Mouse (Mus musculus): Measurements from ENCODE around the gene Aven. TPM values are rescaled to one million over a fixed set of nuclear protein-coding genes. Genes with fewer than 3 reads are reported as not detected.
A peak's percentile ranks its signal among the peaks of the same experiment; 100 is the strongest.

Gene Aven
- polyA plus RNA-seq, 1 experiment from 2014 or later, result 4.7 TPM

- DNase-seq (ENCODE audit: low spot score), result no peak
- Histone ChIP-seq H3K4me3 (no peak overlapping the region), H3K9me3 (replicated peaks) (no peaks in the 10 kb centered on the region), H3K27ac (replicated peaks) (no peak overlapping the region), H3K36me3 (peaks cover 30% of the 10 kb centered on the region), H3K27me3 (ENCODE audit: low read depth, poor library complexity, severe bottlenecking) (no peaks in the 10 kb centered on the region), H3K4me1 (peaks cover 11% of the 10 kb centered on the region; the same call in 1 of the 2 replicates)
- 87% methylated on average over 2 of the region's 2 CpGs for WGBS
Observed at GRCm38 (mm10) chr2:112472076-112472475, 20.7 kb upstream of the Aven start.

- Histone ChIP-seq H3K36me3 (no peaks in the 10 kb centered on the region), H3K27me3 (ENCODE audit: low read depth, poor library complexity, severe bottlenecking) (no peaks in the 10 kb centered on the region), H3K27ac (replicated peaks) (no peak overlapping the region), H3K4me1 (peaks cover 11% of the 10 kb centered on the region; the same call in 1 of the 2 replicates), H3K4me3 (no peak overlapping the region), H3K9me3 (replicated peaks) (no peaks in the 10 kb centered on the region)
- WGBS, result 81% methylated on average over 5 of the region's 5 CpGs
- no peak for DNase-seq (ENCODE audit: low spot score)
Observed at GRCm38 (mm10) chr2:112474997-112475724, 17.6 kb upstream of the Aven start.

DNA sequence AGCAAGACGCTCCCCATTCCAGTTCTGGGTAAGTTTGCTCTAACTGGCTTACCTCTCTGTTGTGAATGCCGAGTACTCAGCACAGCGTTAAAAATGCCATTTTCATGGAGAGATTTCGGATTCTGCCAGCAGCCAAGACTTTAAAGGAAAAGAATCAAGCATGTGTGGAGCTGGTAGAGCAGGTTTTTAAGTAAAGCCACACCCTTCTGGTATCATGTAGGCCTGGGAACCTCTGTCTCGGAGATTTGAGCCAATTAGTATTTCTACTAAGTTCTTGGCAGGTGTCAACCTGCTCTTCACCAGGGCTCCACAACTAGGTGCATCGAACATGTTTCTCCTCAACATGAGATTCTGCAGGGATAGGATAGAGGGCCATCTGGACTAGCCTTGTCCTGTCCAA, 16.2 kb upstream of the Aven start:
- H3K9me3 ChIP-seq (replicated peaks), result no peaks in the 10 kb centered on the region
- no peaks in the 10 kb centered on the region for H3K36me3 ChIP-seq
- no peak overlapping the region for H3K4me3 ChIP-seq
- no peak for DNase-seq (ENCODE audit: low spot score)
- H3K27ac ChIP-seq (replicated peaks), result no peak overlapping the region
- no peaks in the 10 kb centered on the region for H3K27me3 ChIP-seq (ENCODE audit: low read depth, poor library complexity, severe bottlenecking)
- WGBS, result 80% methylated on average over 6 of the region's 6 CpGs
- no peaks in the 10 kb centered on the region for H3K4me1 ChIP-seq

GRCm38 (mm10) chr2:112480669-112481068, 12.1 kb upstream of the Aven start, which contains the start of gene Chrm5:
Gene Chrm5, minus strand, starts transcription at chr2:112480769.
- Histone ChIP-seq H3K4me3 (no peak within 1 kb of the TSS), H3K9me3 (replicated peaks) (no peaks in the 10 kb centered on the region), H3K4me1 (no peaks in the 10 kb centered on the region), H3K27me3 (ENCODE audit: low read depth, poor library complexity, severe bottlenecking) (no peaks in the 10 kb centered on the region), H3K36me3 (no peaks in the 10 kb centered on the region), H3K27ac (replicated peaks) (no peak within 1 kb of the TSS)
- 91% methylated on average over 5 of the region's 5 CpGs for WGBS
- no peak for DNase-seq (ENCODE audit: low spot score)

GRCm38 (mm10) chr2:112481564-112481963, 11.2 kb upstream of the Aven start:
- H3K4me1 ChIP-seq, result no peaks in the 10 kb centered on the region
- 1% methylated on average over 2 of the region's 2 CpGs for WGBS
- no peaks in the 10 kb centered on the region for H3K9me3 ChIP-seq (replicated peaks)

DNA sequence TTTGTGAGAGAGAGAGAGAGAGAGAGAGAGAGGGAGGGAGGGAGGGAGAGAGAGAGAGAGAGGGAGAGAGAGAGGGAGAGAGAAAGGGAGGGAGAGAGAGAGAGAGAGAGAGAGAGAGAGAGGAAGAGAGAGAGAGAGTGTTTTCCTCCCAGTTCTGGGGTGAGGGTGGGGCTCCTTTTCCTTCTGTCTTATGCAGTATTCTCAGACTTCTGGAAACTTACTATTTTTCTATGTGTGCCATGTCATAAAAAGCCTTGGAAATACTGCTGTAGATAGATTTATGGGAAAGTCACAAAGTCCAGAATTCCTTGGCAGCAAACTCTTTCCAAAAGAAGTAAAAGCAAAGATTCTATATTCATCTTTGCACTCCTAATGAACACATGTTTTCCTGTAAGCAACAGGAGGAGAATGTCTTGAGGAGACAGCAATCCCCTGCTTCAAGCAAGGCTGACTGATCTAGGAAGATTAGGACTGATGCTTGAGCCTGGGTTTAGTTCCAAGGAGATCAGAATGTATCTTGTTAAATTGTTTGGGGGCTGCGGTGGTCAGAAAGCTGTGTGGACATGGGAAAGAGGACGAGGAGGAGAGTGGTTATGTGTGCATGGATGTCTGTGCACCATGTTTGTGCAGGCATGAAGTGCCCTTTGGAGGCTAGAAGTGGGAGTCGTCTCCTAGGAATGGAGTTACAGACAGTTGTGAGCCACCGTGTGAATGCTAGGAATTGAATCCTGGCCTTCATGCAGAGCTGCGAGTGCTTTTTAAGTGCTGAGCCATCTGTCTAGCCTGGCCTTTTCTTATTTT, 10.0 kb upstream of the Aven start:
- no peak overlapping the region for H3K27ac ChIP-seq (replicated peaks)
- H3K4me3 ChIP-seq, result no peak overlapping the region
- no peaks in the 10 kb centered on the region for H3K4me1 ChIP-seq
- DNase-seq (ENCODE audit: low spot score), result no peak
- WGBS, result 80% methylated on average over 5 of the region's 5 CpGs
- no peaks in the 10 kb centered on the region for H3K9me3 ChIP-seq (replicated peaks)
- no peaks in the 10 kb centered on the region for H3K27me3 ChIP-seq (ENCODE audit: low read depth, poor library complexity, severe bottlenecking)
- no peaks in the 10 kb centered on the region for H3K36me3 ChIP-seq

More at GRCm38 (mm10) chr2:112481564-112481963, 11.2 kb upstream of the Aven start:
- Histone ChIP-seq H3K27ac (replicated peaks) (no peak overlapping the region), H3K36me3 (no peaks in the 10 kb centered on the region), H3K4me3 (no peak overlapping the region), H3K27me3 (ENCODE audit: low read depth, poor library complexity, severe bottlenecking) (no peaks in the 10 kb centered on the region)
- DNase-seq (ENCODE audit: low spot score), result peak; percentile 48

GRCm38 (mm10) chr2:112483334-112483651, 9.5 kb upstream of the Aven start:
- H3K9me3 ChIP-seq (replicated peaks), result no peaks in the 10 kb centered on the region
- WGBS, result 88% methylated on average over 2 of the region's 2 CpGs
- H3K4me3 ChIP-seq, result no peak overlapping the region
- no peaks in the 10 kb centered on the region for H3K27me3 ChIP-seq (ENCODE audit: low read depth, poor library complexity, severe bottlenecking)
- H3K4me1 ChIP-seq, result no peaks in the 10 kb centered on the region
- no peak overlapping the region for H3K27ac ChIP-seq (replicated peaks)
- no peaks in the 10 kb centered on the region for H3K36me3 ChIP-seq
- no peak for DNase-seq (ENCODE audit: low spot score)

- Histone ChIP-seq H3K27ac (replicated peaks) (no peak overlapping the region), H3K27me3 (ENCODE audit: low read depth, poor library complexity, severe bottlenecking) (no peaks in the 10 kb centered on the region), H3K9me3 (replicated peaks) (no peaks in the 10 kb centered on the region), H3K4me1 (no peaks in the 10 kb centered on the region), H3K4me3 (no peak overlapping the region), H3K36me3 (no peaks in the 10 kb centered on the region)
- no peak for DNase-seq (ENCODE audit: low spot score)
- 83% methylated on average over 2 of the region's 2 CpGs for WGBS
Observed at GRCm38 (mm10) chr2:112484886-112485285, 7.9 kb upstream of the Aven start.

DNA sequence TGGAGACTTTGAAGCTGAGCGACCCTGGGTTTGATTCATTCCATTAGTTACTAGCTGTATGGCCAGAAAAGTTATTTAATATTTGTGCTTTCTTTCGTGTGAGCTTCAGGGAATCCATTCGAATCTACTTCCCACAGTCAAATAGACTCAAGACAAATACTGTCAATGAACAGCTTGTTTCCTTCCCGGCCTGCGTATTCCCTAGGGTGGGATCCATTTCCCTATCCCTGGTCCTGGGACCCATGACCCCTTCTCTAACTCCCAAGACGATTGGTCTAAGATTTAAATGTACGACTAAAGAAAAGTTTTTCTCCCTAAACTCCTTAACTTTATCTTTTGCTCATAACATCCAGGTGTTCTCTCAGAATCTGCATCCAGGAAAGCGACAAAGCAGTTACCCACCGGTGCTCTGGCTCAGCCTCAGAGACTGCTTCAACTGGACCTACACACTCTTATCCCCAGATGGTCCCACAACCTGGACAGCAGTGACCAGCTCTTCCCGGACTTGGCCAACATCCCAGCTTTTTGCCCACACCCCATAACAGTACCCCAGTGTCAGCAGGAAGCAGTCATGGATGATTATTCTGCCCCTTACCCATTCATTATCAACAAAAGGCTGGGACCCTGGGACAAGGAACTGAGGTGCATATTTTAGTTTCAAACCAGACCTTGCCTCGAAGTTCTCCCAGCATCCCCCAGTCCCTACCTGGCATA, 2.1 kb upstream of the Aven start:
- Histone ChIP-seq H3K9me3 (replicated peaks) (no peaks in the 10 kb centered on the region), H3K27ac (replicated peaks) (no peak overlapping the region), H3K36me3 (no peaks in the 10 kb centered on the region), H3K27me3 (ENCODE audit: low read depth, poor library complexity, severe bottlenecking) (no peaks in the 10 kb centered on the region; the same call in 1 of the 2 replicates), H3K4me1 (peaks cover 26% of the 10 kb centered on the region), H3K4me3 (no peak overlapping the region)
- no peak for DNase-seq (ENCODE audit: low spot score)
- 86% methylated on average over 11 of the region's 11 CpGs for WGBS

- no peaks in the 10 kb centered on the region for H3K9me3 ChIP-seq (replicated peaks)
- H3K36me3 ChIP-seq, result no peaks in the 10 kb centered on the region
- H3K27ac ChIP-seq (replicated peaks), result no peak overlapping the region
- DNase-seq (ENCODE audit: low spot score), result no peak
- H3K4me3 ChIP-seq, result no peak overlapping the region
- 83% methylated on average over 5 of the region's 5 CpGs for WGBS
- peaks cover 26% of the 10 kb centered on the region for H3K4me1 ChIP-seq
- no peaks in the 10 kb centered on the region; the same call in 1 of the 2 replicates for H3K27me3 ChIP-seq (ENCODE audit: low read depth, poor library complexity, severe bottlenecking)
Observed at GRCm38 (mm10) chr2:112491629-112492028, 1.1 kb upstream of the Aven start.

DNA sequence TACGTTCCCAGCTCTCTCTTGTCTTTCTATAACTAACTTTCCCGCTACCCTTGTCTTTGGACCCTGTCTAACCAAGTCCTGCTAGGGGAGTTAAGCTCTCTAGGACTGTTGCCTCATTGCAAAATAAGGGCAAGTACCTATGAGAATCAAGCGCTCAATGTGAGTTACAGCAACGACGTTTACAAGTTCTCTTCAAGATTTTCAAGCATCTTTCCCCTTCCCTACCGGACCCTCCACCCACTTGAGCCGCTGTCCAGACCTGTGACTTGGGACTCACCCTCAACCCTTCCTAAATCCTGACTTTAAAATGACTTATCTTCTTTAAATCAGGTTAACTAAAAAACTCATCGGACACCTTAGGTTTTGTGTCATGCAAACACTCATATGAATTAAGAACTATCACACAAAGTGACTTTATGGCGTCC, 321 bp upstream of the Aven start:
- no peaks in the 10 kb centered on the region for H3K9me3 ChIP-seq (replicated peaks)
- H3K27ac ChIP-seq (replicated peaks), result peak overlapping the region; percentile 99
- peak overlapping the region; percentile 77 for H3K4me3 ChIP-seq
- WGBS, result 6% methylated on average over 9 of the region's 9 CpGs
- peaks cover 26% of the 10 kb centered on the region for H3K4me1 ChIP-seq
- no peak for DNase-seq (ENCODE audit: low spot score)
- no peaks in the 10 kb centered on the region; the same call in 1 of the 2 replicates for H3K27me3 ChIP-seq (ENCODE audit: low read depth, poor library complexity, severe bottlenecking)
- H3K36me3 ChIP-seq, result no peaks in the 10 kb centered on the region

DNA sequence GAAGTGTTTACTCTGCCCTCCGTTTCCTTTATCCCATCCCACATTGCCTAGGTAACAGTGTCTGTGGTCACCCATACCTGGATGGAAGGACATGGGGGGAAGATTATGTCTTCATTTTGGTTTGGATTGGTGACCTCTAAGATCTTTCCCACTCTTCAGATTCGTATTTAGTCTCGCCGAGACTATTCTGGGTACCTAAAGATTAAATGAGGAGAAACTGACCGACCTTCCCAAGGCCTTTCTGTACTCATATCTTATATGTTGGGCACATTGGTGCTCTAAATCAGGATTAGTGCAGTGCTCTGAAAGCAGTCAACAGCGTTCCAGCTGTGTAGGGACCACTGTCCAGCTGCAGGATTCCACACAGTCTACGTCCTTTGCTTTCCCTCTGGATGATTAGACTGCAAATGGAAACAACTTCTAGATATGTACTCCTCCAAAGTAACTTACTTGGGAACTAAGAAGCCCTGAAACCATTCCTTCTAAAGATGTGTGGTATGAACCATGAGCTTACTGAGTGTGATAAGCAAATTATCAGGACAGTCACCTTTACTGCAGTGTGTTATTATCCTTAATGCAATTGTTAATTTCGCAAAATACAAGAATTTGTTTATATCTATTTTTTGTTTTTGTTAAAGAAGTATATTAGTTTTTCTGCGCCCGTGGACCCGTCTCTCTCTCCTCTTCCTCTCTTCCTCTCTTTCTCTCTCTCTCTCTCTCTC, 936 bp downstream of the Aven start:
- peaks cover 26% of the 10 kb centered on the region for H3K4me1 ChIP-seq
- no peaks in the 10 kb centered on the region for H3K36me3 ChIP-seq
- peak overlapping the region; percentile 77 for H3K4me3 ChIP-seq
- no peaks in the 10 kb centered on the region for H3K9me3 ChIP-seq (replicated peaks)
- H3K27me3 ChIP-seq (ENCODE audit: low read depth, poor library complexity, severe bottlenecking), result no peaks in the 10 kb centered on the region; the same call in 1 of the 2 replicates
- H3K27ac ChIP-seq (replicated peaks), result peak overlapping the region; percentile 99
- 47% methylated on average over 11 of the region's 11 CpGs for WGBS
- peak; percentile 22 for DNase-seq (ENCODE audit: low spot score)
